Mouse (Mus musculus): ENCODE data around the gene Ccnj.

Gene Ccnj

DNA sequence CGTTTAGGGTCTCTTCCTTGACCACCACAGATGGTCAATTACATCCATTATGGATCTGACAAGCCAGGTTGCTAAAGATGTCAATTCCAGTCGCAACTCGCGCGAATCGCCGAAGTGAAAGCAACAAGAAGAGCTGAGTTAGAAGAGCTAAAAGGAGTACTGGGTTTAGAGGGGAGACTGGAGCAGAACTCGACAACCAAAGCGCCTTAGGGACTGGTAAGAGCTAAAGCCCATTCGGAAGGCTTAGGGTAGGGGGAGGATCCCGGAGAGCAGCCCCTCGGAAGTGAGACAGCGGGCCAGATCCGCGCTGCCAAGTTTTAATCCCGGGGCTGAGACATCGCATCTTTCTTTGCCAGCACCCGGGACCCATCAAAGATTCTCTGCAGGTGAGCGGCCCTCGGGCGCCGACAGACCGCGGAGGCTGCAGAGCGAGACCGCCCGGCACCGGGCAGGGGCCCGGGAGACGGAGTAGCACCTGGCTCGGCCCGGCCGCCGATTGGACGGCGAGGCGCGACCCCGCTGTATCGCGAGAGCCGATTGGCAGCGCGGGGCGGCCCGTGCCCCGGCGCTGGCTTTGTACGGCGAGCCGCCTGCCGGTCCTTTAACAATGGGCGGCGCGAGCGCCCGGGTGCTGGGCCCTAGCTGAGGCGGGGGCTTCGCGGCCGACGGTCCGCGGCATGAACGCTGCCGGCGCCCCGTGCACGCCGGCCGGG is at the start of gene Ccnj:
TSS of gene Ccnj (plus strand) at position 577 of the 713 bp plus-strand sequence.
- peak; percentile 89 for DNase-seq

DNA sequence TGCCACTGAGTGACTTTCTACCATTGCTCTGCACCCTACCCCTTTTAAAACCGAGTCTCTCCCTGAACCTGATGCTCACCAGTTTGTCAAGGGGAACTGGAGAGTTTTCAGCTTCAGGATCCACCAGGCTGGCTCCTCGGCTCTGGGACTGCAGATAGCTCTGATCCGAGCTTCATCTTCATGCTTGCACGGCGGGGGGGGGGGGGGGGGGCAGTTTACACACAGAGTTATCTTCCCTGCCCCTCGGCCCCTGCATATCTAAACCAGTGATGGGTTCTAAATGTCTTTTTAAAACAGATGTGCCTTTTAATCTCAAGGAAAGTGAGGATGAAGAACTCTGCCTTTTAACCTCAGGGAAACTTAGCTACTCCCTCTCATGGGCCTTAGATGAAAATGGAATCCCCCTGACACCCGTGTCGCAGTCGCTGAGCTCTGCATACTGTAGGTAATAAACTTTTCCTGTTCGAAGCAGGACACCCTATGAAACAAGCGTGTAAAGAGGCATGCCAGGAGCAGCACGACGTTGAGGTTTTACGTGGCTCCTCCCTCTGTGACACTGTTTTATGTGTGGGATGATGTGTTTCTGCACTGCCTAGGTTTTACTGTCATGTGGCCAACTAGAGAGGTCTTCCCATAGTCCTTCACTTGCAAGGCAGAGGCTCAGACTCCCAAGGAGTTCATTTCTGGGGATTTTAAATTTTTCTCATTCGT is 42.9 kb upstream of the Ccnj start:
- no peak for DNase-seq

DNA sequence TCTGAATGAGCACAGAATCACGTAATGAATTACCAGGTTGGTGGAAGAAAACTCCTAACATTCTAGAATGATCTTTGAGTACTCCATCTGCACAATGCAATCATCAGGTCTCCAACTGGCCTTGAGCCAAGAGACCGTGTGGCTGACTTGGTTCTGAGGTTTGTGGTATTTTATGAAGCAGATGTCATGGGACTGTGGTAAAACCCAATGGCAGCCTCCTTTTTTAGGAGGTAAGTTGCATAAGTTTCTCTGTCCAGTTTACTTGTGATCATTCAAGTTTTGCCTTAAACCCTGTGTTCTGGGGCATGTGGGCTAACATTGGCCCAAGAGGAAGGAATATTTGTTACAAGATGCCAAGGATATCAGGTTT is 42.4 kb upstream of the Ccnj start:
- DNase-seq: no peak

DNA sequence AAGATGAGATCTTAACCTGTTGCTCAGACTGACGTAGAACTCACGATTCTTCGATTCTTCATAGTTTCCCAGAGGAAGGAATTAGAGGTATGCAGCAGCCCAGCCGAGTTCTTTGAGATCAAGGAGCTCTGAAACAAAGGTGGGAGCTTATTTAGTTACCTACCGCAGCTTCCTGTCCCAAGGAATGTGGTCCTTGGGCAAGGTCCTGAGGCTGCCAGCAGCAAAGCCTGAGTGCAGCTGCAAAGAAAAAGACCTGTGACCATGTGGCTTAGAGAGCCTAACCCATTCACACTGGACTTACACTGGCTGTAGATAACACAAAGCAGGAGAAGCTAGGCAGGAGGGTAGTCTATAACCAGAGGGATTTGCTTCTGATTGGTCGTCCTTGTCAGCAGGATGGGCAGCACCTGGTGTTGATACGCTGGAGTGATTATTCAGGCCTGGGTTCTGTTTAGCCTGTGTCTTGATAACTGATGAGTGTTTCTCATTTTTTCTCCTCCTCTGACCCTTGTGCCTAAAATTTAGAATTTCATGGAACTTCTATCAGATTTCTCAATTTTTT is 25.8 kb upstream of the Ccnj start:
- DNase-seq: no peak

DNA sequence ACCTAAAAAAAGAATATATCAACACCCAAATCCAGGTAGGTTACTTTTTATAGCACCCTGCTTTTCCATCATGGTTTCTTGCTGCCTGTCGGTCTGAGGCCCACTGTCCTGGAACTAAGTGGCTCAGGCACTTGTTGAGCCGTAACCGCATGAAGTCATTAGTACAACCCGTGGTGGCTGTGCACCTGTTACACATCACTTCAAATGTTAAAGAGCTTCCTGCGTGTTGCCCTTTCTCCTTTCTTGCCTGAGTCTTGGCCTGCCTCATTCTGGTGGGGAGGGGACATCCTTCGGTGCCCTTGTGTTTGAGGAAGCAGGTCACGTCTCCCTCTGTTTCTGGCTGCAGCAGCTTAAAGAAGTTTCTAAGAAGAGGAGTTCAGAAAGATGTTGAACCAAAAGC is 21.2 kb upstream of the Ccnj start:
- no peak for DNase-seq

DNA sequence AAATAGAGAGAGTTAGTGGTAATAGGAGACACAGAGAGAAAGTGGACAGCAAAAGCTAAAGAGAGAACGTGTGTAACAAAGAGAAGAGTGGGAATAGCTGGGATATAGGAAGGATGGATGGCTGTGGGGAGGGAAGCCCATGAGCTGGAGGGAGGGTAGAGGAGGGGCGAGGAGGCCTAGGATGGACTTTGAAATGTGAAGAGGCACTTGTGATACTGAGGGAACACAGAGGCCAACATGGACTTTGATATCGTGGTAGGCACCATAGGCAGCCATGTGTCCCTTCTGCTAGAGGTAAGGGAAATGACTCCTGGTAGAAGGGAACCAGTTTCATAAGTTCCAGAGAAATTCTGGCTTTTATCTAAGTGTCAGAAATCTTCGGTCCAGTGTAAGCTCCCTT is 19.2 kb upstream of the Ccnj start:
- no peak for DNase-seq

DNA sequence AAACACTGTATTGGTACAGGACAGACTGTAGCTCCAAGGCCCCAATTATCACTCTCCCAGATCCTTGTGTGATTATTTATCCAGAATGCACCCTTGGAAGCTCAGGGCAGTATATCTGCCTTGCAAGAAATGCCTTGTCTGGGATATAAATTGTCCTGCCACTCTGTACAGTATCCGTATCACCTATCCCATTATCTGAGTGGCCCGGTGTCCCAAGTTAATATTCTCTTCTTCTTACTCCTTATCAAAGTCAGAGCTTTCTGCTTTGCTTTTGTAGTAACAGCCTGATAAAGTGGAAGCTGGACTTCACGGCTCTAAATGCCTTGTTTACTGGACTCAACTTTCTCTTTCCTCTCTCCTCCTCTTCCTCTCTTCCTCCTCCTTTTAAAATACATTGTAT is 18.3 kb upstream of the Ccnj start:
- no peak for DNase-seq

DNA sequence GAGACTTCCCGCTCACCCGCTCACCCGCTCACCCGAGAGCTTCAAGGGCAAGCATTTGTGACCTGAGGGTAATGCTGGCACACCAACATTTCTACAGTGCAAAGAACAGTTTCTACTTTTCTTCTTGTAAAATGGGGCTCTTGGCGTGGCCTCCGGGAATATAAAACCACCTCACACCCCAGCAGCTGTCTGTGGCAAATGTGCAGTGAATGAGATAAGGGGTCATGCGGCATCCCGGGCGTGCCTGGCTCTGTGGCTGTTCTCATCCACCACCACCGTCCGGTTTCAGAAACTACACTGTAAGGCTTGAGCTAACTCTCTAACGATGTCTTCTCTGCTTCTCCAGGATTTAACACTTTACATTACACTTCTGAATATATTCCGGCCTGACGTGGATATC is 17.7 kb upstream of the Ccnj start:
- DNase-seq: no peak

DNA sequence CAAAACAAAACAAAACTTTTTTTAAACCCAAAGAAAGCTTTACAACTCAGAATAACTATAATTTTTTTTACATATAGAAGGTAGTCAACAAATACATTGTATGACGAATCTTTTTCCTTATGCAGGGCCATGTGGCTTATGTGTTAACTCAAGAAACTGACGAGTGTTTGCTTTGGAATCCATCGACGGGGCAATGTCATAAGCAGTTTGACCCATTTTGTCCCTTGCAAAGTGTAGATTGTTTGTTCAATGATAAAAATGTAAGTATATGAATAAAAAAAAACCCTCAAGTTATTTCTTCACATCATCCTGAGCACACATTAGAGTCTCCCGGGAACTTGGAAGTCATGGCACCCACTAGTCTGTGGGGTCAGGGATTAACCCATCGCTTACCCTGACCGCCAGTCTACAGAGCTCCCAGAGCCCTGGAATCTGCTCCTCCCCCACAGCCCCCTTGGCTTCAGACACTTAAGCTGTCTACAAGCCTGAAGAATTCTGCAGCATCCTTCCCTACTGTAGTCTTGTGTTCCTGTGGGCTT is 15.4 kb upstream of the Ccnj start:
- no peak for DNase-seq

DNA sequence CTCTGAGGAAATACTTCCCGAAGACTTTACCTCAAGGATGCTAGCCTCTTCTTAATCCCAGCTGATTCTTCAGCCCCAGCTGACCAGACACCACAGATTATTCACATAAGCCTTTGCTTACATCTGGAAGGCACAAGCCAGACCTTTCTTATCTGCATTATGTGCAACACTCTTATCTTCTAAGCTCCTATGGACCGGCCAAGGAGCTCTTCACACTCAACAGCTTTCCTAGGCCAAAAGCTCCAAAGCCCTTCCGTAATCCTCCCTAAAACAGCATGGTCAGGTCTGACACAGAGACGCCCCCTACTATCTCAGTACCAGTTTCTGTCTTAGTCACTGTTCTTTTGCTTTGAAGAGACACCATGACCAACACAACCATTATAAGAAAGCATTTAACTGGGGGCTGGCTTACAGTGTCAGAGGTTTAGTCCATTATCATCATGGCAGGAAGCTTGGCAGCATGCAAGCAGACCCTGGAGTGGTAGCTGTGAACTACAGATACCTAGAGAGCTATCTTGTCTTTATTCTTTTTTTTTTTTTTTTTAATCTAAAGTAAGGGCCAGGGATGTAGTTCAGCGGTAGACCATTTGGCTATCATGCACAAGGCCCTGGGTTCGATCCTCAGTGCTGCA is 13.1 kb upstream of the Ccnj start:
- DNase-seq: no peak

DNA sequence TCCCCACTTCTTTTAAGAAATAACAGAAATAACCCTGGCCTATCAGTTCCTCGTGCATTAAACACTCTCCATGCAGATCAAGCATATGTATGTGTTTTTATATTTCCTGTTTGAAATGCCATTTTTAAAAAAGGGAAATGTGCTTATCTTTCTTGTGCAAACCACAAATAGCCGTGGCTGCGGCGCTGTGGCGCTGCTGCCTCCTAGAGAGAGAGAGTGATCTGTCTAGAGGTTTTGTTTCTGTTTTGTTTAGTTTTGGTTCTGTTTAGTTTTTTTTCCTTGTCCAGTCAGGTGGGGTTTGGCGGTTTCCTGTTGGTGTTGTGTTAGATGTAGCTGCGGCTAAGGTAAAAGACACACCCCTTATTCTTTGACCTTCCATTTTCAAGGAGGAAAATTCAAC is 12.3 kb upstream of the Ccnj start:
- no peak for DNase-seq

DNA sequence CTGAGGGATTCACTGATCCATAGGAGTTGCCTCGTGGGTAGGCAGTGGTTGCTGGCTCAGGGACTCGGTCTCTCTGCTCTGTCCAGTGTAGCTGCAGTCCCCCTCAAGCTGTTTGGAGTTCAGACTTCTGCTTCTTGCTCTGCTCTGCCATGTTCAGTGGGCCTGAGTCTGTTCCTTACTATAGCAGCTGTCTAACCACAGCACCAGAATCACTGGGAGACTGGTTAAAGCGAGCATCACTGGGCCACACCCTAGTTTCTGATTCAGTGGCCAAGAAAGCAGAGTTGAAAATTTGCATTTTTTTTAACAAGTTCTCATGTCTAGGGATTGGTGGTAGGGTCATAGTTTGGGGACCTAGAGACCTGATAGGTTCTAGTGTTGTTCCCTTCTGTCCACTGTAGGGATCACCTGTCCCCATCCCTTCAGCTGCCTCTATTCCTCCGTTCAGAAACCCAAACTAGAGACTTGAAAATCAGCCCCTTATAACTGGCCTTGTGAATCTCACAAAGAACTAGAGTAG is 9.7 kb upstream of the Ccnj start:
- DNase-seq: no peak

DNA sequence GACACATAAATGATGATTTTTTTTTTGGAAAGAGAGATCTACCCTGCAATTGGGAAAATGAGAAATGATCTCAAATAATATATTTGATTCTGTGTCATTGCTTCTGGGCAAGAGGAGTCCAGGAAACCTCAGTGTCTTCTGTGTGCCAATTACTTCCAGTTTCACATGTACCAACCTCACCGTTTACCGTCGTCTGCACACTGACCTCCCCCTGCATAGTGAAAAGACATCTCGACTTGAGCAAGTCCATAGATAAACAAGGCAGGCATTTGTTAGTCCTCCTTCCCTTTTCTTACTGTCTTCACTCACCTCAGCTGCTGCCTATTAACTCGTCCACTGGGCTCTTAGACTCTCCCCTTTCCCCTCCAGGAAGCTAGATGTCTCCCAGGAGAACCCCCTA is 5.4 kb upstream of the Ccnj start:
- DNase-seq: no peak

DNA sequence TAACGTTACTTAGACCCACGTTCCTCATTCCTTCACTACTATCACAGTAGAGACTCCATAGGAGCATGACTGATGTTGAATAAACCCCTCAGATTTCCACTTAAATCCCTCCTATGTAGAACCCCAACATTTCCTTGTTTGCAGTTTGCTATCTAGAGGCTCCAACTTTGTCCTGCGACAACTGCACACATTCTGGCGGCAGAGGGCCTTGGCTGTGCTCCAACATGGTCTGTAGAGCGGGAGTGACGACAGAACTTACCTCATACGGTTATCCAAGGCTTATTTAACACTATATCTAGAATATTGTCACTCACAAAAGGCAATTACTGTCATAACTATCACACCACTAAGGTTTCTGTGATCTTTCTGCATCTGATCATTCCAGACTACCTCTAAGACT is 4.3 kb upstream of the Ccnj start:
- no peak for DNase-seq

DNA sequence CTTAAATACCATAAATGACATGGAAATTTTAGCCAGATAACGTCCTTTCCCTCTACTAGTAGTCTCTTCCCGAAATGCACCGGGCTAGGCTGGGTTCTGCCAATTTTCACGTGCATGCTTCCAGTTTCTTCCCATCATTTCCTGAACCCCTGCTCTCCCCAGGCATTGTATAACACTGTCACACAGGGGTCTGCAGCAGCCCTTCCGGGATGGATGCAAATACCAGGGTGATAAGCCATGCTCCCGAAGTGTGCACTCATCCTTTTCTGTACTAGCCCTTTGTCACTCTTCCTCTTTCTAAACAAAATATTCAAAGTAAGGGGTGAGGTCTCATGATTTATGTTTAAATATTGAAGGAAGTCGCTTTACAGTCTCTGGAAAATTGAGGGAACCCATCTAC is 881 bp upstream of the Ccnj start:
- no peak for DNase-seq

DNA sequence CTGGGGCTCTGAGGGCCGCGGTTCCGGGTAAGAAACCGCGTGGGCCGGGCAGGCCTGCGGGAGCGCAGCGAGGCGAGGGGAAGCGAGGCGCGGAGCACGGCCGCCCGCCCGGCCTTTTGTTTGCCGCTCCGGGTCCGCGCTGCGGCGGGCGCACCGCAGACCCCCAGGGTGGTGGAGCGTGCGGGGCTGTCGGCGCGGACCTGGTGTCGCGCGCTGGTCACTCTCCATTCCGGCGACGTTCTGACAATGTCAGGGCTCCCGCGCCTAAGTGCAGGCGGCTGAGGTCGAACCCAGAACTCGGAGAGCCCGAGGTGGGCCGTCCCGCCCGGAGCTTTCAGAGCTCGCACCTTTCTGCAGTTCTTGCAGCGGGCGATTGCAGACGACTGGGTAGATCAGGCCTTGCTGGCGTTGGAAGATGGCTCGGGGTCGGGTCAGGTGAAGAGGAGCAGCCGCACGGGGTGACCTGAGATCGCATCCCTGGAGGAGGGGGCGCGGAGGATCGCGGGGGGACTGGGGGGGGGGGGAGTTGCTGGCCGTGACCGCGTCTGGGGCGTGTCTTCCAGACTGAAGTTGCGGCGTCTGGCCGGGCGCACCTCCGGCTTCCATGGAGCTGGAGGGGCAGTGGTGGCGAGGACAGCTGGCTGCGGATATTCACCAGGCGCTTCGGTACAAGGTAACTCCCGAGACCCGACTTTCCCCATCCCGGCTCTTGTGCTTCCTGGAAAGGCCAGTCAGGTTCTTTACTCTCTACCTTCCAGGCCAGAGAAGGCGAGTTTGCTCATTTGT is 530 bp downstream of the Ccnj start:
- peak; percentile 32 for DNase-seq

DNA sequence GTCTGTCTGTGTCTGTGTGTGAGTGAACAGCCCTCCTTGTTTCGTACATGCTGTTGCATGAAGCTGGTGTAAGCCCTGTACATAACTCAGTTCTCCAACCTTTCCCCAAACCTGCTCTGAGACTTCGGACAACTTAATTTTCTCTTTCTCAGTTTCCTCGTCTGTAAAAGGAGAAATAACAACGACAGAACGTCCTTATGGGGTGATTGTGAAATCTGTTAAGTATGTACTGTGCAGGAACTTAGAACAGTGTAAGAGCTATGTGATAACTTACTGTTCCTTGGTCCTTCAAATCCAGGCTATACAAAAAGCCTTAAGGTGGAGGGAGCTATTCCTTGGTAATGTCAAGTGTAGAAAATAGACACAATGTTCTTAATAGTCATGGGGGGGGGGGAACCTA is 1.3 kb downstream of the Ccnj start:
- DNase-seq: no peak

DNA sequence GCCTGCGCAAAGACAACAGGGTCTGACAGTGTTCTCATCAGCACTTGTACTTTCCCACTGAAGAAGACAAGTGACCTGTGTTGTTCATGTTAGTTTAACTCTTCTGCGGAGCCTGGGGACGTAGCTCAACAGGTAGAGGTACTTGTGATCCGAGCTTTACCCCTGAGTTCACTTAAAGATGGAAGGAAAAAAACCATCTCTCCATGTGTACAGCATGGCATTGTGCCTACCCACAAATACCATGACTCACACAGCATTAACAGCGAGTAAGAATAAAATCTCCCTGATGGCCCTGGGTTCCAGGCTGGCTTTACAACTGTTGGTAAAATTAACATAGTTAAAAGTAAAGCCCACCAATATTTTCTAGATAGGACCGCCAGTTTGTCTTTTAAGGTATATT is 3.4 kb downstream of the Ccnj start:
- no peak for DNase-seq

DNA sequence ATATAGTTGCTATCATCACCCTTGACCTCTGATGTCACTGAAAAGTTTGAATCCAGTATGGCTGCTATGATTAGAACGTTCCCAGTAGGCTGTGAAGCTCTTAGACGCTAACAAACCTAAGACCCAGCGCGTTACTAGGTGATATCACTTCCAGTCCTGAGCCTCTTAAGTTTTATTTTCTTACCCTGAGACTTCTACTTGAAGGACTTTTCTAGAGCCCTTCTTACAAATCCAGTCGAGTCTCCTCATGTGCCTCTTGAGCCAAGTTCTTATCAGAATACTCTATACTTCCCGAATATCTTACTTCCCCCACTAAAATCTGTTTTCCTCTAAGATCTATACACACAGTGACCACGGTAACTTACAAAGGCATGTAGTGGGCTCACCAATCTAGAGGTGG is 7.1 kb downstream of the Ccnj start:
- no peak for DNase-seq

DNA sequence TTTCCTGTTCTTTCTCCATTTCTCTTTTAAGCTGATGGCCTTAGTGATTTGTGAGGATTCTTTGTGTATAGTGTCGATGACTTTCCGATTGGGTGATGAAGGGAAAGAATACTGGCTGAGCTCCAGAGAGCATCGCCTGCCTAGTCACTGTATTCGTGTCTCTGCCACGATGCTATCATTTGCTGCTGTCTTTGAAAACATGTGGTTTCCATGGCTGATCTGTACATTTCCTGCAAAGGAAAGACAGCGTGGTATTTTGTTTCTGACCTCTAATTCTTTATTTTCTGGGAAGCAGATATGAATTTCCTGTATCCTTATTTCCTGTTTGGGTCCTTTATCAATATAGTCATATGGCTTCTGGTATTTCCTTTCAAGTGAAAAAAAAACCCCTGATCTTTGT is 9.2 kb downstream of the Ccnj start:
- no peak for DNase-seq

DNA sequence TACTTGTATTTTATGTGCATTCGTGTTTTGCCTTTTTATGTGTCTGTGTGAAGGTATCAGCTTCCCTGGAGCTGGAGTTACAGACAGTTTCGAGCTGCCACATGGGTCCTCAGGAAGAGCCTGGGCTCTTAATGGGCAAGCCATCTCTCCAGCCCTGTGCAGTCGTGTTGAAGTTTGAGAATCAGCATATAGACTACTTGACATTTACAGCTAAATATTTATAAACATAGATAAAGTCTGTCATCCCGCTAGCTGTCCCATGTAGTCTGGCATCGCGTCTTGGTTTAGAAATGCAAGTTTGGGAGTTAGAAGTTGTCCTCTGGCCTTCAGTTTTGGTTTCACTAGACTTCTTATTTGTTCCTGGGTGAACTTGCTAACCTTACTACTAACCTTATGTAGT is 10.0 kb downstream of the Ccnj start:
- no peak for DNase-seq

DNA sequence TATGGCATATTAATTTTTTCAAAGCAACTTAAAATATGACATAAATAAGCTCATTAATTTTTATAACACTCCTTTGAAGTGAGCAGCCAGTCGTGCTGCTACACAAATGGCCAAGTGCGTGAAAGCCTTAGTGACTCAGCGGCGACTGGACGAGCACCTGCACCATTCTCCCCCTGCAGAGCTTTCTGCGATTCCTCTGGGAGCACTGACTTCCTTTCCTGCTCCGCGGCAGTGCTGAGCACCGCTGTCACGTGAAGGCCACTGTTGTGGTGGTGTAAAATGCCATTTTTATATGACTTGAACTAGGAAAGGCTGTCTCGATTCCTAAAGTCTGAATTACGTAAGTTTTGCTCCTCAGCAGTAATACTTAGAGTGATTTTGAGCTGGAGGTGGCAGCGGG is 10.5 kb downstream of the Ccnj start:
- no peak for DNase-seq

DNA sequence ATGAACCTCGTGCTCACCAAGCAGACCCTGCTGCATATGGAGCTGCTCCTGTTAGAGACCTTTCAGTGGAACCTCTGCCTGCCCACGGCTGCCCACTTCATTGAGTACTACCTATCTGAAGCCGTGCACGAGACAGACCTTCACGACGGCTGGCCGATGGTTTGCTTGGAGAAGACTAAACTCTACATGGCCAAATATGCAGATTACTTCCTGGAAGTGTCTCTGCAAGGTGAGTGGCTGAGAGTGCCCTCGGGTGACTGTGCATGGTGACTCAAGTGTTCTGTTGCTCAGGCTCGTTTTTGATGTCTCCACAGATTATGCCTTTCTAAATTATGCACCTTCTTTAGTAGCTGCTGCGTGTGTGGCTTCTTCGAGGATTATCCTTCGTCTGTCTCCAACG is 13.7 kb downstream of the Ccnj start:
- DNase-seq: no peak

All from right cerebral cortex, postnatal 14 days (tissue).